Mouse (Mus musculus) spleen, postnatal 10 days (tissue): Measurements from ENCODE around the gene Ugt1a5.
"Not testable (repeated sequence)": the region's sequence is repeated elsewhere in the genome, so short reads cannot be mapped to it uniquely, and the experiment has no call there.

Experiments
- DNase-seq, 2 experiments: peaks; one replicate each; pipeline ENCODE4 v3.0.0; 2021 to 2022; ENCODE audit warnings: low spot score in 2 of 2

Ugt1a5 gene

DNA sequence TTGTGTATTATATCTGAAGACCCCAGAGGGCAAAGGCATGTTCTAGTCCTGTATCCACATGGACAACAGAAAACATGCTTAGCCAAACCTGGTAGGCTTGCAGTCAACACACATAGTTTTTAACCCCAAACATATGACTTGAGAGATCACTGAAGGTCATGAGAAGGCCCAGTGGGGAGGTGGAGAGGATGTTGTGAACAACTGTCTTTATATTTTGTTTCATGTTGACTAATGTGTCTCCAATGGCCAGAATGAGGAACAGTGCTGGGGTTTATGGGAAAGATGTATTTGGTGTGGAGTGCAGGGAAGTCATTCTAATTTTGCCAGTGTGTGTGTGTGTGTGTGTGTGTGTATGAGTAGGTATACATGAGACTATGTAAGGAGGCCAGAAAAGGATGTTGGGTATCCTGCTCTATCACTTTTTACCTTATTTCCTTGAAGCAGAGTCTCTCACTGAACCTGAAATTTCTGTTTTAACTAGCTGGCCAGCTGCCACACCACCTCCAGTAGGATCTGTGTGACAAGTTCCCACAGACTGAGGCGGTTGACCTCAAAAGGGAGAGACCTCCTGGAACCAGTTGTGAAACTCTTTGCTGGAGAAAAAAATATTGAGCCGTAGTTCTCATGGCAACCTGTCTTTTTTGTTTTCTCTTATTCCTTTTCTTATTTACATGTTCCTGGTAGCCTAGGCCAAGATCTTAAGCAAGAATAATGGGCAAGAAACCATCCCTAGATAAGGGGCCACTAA, 58.4 kb downstream of the Ugt1a5 start:
- DNase-seq = no peak

DNA sequence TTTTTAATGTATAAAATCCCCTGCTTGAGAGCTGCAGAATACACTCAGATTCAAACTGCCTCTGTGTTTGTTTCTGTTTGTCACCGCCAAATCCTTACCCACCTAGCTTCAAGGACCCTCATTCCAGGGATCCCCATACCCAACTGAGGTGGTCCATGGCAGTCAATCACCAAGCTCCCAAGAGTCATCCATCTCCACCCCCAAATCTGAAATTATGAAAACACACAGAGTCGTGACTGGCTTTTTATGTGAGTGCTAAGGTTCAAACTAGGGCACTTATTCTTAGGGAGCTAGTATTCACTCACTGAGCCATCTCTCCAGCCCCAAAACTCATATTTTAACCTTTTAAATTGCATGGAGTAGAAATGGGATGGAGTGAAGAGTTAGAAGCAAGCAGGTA, 59.5 kb downstream of the Ugt1a5 start:
- DNase-seq = not testable (repeated sequence)

DNA sequence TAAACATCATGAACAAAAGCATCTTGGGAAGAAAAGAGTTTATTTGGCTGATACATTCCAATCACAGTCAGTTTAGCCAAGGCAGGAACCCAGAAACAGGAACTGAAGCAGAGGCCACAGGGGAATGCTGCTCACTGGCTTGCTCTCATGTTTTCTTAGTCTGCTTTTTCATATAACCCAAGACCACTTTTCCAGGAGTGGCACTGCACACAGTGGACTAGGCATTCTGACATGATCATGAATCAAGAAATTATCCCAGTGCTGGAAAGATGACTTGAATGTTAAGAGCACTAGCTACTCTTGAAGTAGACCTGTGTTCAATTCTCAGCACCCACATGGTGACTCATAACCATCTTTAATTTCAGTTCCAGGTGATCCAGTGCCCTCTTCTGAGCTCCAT, 59.9 kb downstream of the Ugt1a5 start:
- DNase-seq = no peak

DNA sequence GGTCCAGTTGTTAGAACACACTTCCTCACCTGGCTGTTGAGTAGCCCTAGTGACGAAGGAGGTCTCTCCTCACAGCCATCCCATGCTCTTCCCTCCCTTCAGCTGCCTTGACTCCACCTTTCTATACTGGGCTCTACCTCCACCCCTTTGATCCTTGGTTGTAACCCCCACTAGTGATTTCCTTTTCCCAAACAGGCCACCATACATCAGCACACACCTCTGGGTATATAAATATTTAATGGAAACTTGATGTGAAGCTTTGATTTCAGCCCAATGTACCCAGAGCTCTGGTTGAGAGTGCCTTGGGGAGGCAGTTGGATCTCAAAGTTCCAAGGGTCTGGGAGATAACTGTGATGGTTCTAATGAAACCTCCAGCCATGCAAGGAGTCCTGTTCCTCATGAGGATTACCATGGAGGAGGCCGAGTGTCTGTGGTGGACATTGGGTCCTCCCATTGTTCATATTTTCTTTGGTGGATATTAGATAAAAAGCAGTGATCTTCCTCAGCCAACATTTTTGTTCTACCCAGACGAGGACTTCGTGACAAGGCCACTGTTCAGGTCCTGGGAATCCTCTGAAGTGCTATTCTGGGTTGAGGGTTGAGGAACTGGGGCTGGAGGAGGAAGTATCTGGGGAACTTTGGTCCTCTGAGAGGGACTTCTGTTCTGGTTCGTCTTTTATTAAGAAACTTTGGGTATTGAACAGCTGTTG, 61.0 kb downstream of the Ugt1a5 start, which contains the start of gene Mroh2a:
Gene Mroh2a, plus strand, starts transcription at position 317 of the 710 bp plus-strand sequence.
- no peak for DNase-seq

DNA sequence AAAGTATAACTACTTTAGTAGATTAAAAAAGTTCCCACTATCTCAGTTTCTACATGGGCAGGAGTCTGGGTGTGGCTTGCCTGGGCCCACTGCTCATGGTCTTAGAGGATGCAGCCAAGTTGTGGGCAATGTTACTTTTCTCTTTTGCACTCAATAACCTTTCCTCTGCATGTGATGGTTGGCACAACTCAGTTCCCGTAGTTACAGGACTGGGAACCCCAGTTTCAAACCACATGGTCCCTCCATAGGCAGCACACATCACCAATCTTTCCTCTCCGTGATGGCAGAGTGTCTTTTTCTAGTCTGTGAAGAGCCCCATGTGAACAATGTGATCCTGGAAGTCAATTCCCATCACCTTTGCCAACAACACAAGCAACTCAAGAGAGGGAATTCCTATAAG, 61.7 kb downstream of the Ugt1a5 start:
- no peak for DNase-seq

DNA sequence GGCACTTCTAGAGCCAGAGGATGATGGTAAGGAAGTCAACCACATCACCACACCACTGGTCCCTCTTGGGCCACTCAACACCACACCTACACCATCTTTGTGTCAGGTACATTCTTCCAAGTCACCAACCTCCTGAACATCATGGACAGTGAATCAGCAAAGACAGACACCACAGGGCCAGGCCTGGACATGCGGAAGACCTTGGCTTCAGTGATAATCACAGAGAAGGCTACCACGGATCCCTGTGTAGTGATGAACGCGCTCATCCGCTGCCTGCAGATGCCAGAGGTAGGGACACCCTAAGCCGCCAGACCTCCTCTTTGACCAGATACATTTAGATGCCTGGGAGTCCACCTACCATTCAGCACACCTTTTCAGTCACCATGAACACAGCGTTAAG, 62.3 kb downstream of the Ugt1a5 start:
- peak in 1 of 2 experiments; percentile 31 for DNase-seq

DNA sequence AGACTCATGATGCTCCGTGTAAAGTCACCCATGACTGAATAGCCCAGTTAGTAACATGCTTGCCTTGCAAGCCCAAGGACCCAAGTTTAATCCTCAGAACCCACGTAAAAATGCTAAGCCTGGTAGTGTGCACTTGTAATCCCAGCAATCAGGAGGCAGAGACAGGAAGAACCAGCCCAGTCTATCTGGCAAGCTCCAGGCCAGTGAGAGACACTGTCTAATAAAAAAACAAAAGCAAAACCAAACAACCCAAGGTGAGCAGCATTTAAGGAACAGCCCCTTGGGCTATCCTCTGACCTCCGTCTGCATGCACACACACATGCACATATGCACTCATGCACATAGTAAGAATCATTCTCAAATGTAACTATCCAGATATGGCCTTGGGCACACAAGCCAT, 63.8 kb downstream of the Ugt1a5 start:
- peak in 1 of 2 experiments; percentile 17 for DNase-seq

DNA sequence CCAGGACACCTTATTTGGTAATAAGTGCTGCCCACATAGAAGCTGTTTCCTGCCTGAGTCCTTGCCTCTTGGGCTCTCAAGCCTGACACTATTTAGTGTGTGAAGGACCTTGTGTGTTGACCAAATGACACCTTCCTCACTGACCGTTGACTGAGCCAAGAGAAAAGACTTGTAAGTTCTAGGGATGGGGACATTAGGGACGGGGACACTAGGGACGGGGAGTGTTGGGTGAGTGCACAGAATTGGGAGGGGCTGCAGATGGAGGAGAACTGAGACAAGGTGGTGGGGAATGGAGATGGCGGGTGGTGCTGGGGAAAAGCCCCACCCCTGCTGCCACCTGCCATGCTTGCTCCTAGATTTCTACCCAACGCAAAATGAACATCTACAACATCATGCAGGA, 64.2 kb downstream of the Ugt1a5 start:
- peak in 1 of 2 experiments; percentile 22 for DNase-seq

DNA sequence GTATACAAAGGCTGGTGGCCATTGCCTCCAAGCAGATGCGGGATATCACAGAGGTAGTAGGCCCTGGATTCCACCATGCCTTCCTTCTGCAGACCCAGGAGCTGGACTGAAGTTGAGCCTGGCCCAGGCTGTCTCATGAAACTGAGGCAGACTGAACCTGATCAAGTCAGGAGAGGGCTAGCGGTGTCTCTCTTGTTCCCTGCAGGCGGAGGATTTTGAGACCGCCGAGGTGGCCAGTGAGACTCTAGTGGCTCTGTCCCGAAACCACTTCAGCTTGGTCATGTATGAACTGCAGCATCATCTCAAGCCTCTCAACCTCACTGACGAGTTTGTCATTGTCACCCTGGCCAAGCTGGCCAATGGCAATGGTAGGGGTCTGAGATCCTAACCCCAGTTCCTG, 64.6 kb downstream of the Ugt1a5 start:
- DNase-seq = peak in 1 of 2 experiments; percentile 28

DNA sequence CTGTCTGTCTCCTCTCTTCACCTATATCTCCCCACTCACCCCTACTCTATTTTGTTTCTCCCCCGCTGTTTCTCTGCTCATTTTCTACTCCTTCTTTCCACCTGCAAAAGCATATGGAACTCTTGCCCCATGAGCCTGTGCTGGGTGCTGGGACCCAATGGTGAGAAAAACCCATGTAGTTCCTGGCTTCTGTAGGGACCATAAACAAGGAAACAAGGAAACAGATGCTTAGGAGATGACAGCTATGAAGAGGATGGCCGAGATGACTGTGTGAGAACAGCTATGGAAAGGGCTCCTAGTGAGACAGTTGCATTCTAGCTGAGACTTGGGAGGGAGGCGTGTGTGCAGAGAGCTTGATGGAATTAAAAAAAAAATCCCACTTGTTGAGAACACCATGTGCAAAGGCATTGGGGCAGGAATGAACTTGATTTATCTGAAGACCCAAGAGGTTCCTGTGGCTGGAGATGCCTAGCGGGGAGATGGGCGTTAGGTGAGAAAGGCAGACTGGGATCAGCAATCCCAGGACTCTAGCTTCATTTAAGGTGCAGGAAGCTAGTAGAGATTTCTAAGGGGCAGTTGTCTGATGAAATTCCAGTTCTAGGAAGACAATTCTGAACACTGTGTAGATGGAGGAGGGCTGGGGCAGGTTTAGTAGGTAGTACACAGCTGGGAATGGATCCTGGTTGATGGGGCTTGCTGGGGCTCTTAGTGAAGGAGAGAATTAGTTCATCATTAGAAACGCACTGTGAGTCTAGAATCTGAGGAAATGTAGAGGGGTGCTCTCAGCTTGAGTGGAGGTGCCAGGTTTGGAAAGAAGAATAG, 65.4 kb downstream of the Ugt1a5 start:
- DNase-seq = peak in 1 of 2 experiments; percentile 15

DNA sequence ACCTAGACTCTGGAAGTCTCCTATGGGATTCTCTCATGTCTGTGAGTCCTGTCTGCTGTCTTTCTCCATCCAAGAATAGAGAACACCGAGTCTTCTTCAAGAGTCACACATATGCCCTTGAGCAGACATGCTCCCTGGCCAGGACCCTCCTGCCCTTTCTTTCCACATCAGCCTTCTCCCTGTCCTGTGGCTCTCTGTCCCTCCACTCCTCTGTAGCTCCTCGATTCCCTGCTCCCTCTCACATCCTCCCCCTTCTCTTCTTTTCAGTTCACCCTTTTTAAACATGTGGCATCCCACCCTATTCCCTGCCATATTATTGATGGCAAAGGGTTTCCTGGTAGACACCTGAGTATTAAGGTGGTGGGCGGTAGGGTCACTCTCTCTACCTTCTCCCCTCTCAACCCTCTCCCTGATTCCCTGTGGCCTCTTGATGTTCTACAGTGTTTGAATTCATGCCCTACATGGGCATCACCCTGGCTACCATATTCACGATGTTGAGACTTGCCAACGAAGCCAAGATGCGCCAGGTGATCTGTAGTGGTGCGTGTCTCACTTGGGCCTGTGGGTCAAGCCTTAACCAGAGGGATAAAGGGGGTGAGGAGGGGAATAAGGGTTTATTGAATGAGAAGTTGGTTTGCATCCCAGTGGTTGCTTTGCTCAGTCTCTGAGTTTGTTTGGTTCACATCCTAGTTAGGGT, 66.1 kb downstream of the Ugt1a5 start:
- DNase-seq = peak in 1 of 2 experiments; percentile 26

DNA sequence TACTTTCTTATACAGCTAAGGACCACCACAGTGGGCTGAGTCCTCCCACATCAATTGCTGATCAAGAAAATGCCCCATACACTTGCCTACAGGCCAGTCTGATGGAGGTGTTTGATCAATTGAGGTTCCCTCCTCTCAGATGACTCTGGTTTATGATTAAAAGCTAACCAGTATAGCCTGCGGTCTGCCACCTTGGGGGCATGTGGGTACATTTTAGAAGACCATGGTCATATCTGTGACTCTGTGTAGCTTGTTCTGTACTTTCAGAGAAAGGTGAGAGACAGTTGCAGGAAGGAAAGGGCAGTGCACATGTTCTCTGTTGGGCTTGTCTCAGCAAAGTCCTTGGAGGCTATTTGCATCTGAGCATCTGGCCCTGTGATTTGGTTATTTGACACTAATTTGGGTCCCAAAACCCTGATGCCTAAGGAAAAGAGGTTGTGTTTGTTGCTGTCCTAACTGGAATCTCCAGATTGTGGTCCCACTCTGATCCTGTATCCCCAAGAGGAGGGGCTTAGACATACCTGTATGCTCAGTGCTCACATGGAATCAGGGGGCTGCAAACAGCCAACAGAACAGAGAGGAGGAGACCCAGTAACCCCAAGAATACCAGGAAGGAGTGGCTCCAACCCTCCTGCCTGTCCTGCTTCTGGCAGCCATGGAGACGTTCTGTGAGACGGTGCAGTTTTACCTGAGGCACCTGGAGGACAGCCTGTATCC, 67.0 kb downstream of the Ugt1a5 start:
- peak in 1 of 2 experiments; percentile 25 for DNase-seq

DNA sequence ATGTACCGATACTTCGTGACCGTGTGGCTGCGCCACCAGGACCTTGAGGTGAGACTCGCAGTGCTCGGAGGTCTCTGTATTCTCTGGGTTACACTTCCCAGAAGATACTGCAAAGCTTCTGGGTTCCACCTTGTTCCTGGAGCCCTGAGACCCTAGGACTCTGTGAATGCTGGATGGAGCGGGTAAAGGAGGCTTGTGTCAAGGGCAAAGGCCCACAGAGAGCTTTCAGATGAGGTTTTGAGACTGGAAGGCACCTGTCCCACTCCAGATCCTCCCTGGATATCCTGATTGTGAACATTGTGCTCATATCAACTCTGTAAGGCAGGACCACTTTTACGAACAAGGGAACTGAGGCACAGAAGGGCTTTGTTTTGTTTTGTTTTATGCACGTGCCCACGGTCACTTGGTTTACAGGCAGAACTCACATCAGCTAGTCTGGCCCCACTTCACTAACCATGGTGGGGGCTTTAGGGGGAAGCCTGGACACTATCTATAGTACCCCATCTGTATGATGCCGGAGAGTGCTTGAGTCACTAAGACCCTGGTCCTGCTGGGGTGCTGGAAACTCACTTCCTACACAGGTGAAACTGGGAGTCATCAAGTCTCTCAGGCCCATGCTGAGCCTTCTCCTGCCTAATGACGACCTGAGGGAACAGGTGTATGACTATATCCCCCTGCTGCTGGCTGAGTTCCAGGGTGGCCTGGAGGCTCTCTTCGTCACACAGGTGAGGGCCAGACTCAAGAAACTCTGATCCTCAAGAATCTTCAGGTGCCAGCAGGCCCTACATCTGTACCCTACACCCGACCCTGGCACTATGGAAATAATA, 67.8 kb downstream of the Ugt1a5 start:
- no peak for DNase-seq

DNA sequence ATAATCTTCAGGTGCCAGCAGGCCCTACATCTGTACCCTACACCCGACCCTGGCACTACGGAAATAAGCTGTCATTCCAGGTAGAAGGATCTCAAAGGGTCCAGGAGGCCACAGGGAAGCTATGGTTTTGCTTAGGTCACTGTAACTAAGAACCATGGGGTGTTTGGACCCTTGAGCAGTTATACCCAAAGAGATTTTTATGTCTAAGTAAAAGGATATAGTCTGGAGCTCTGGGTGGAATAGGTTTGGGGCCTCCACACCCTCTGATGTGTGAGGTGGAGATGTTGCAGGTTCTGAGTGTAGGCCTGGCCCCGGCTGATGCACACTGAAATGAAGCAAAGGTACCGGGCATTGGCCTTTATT, 68.4 kb downstream of the Ugt1a5 start:
- no peak for DNase-seq

DNA sequence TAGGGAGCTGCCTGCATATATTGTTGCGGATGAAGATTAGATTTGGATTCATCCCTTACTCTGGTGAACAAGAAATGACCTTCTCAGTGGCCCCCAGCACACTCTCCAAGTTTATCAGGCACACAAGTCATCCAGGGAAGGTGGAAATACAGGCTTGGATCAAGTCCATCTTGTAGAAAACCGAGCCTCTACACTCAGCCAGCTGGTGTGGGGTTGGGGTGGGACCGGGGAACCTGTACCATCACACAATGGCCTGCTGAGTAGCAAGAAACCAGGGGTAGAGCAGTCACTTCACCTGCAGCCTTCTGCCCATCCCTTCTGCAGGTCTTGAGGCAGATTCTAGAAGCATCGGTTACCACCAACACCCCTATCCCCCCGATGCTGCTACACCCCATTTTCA, 68.8 kb downstream of the Ugt1a5 start:
- no peak for DNase-seq

DNA sequence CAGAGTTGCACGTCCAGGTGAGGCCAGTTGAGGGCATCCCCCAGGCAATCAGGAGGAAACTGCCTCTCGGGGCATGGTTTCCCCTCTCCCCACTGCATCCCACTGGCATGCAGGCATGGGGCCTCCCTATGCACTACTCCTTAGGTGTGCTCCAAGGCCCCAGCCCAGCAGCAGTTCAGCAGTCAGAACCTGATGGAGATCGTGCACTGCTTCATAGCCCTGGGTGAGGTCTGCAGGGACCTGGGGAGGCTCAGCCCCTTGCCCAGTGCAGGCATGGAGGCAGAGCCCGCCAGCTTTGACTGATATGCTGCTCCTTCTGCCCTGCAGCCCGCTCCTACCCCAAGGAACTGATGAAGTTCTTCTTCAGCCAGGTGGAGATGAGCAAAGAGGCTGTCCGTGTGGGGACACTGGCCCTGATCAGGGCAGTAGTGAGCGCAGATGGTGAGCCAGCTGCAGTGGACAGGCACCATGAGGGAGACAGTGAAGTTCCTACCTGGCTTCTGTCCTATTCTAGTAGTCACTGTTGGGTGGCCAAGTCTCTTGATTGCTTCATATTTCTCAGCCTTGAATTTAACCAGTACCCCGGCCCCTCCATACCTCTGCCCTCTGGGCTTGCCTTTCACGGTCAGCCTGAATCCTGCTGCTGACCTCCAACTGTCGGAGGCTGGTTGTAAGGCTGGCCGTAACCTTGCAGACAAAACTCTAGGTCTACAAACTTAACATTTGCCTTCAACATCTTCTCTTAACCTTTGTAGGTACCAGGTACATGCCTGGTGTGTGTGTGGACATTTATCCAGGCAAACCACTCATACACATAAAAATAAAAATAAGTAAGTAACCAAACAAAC, 69.5 kb downstream of the Ugt1a5 start:
- DNase-seq = no peak

DNA sequence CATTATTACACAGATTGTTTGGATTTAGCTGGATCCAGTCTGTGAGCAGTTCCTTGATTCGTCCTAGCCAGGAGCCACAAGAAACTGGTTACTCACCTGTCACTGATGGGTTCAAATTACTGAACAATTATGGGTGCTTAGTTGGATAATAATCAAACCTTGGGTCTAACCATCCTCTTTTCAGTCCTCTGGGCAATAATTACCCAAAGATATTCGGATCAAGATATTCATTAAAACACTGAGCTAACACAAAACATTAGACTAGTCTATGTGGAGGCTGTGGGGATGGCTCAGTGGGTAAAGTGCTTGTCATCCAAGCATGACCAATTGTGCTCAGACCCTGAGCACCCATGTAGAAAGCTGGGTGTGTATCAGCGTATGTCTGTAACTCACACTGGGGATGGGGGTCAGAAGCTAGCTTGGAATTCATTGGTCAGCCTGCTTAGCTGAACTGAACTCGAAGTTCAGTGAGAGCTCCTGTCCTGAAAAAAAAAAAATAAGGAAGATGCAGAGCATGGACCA, 70.1 kb downstream of the Ugt1a5 start:
- no peak for DNase-seq

DNA sequence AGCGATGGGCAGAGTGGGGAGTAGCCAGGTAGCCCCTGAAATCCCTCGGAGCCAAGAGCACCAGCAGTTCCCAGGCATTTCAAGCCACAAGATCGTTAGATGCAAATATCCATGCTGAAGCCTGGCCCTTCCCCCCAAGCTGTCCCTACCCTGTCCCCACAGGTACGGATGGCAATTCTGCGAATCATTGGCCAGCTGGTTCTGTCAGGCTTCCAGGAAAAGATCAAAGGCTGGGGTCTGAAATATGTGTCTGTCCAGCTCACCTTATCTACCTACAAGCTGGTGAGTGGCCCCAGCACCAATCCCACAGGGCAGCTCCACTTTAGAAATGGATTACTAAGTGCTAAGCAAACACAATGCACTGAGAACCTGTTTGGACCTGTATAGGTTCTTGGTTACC, 71.5 kb downstream of the Ugt1a5 start:
- DNase-seq = no peak

DNA sequence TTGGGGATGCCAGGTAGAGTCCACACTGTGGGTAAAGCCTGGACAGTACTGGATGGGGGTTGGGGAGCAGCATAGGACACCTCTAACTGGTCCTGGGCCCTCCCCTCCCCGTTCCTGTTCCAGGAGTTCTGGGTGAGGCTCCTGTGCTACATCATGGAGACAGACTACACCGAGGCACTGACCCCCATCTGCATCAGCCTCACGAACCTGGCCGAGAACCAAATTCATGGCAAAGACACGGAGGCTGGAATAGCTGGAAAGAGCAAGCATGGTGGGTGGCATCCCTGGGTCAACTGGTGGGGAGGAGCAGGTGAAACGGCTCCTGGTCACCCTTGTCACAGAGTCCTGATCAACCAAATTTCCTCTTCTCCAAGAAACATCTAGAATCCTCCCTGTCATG, 73.0 kb downstream of the Ugt1a5 start:
- DNase-seq = no peak
